Mouse (Mus musculus): ENCODE data around the gene Rapgef4.
A peak's percentile ranks its signal among the peaks of the same experiment; 100 is the strongest.

The Rapgef4 gene

DNA sequence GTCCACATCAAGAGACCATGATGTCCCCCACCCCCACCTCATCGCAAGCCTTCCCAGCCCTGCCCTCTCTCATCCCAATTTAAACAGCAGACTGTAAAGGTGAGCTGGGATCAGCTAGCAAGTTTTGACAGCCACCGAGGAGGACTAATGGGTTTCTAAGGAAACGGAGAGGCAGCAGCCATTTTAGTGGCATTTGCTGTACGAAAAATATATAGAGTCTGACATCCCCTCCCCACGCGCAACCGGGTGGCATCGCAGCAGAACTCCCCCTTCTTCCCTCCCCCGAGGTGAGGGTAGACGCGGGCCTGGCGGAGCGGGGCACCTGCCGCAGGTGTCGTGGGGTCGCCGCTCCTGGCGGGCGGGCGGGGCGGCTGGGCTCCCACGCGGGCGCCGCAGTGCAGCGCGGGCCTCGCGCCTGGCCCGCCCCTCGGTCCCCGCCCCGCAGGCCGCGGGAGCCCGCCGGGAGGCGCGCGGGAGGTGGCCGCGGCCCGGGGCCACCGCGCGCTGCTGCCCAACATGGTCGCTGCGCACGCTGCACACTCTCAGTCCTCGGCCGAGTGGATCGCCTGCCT lies at the start of gene Rapgef4:
Rapgef4 (plus strand) TSS at position 470 of the 572 bp plus-strand sequence.
- DNase-seq: peak; percentile 53 to 72

DNA sequence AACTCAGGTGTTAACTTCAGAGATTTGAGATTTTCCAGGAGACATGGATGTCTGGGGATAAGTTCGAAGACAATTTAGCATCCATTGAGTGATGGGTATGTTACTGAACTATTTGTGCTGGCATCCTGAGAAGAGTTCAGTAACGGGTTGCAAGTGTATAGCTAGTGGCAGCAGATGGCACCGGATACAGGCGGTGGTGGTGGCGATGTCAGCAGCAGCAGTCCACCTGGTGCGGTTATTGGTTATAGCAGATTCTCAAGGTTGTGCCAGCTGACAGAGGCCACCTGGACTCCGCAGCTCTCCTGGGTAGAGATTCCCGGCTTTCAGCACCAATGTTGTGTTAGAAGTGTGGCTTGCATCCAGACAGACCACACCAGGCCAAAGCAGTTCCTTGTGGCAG lies 47.0 kb upstream of the Rapgef4 start:
- DNase-seq: peak in 1 of 2 experiments; percentile 19

DNA sequence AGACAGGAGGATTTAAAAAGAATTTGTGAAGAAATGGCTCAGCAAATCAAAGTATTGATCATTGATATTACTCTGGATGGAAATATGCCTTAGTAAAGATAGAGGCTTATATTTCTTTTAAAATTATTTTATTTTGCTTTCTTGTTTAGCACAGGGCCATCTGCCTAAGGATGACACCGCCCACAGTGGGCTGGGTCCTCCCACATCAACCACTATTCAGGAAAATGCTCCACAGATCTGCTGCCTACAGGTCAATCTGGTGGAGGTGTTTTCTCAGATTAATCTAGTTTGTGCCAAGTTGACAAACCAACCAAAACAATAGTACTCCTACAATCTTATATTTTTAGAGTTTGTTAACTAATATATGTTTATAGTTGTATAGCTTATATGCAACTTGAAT lies 44.3 kb upstream of the Rapgef4 start:
- no peak for DNase-seq

DNA sequence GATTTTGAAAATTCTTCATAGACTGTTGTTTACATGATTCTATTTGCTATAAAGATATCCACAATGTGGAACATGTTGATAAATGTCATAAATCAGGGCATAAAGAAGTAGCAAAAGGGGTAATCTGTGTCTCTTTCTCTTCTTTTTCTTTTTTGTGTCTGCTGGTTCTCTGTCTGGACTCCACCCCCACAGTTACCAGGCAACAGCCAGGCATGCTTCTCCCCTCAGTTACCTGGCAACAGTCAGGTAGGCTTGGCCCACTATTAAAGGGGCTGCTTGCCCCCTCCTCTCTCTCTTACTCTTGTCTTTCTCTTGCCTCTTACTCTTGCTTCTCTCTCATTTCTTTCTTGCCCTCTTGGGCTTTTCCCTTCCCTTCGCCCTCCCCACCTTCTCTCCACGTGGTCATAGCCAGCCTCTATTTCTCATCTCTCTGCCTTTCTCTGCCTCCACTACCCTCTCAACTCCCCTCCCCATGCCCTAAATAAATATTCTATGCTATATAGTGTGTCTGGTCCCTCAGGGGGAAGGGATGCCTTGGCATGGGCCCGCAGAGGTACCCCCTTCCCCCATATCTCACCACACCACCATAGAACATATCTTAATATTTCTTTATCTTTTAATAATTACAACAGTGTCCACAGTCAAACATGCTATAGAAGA lies 43.3 kb upstream of the Rapgef4 start:
- no peak for DNase-seq

DNA sequence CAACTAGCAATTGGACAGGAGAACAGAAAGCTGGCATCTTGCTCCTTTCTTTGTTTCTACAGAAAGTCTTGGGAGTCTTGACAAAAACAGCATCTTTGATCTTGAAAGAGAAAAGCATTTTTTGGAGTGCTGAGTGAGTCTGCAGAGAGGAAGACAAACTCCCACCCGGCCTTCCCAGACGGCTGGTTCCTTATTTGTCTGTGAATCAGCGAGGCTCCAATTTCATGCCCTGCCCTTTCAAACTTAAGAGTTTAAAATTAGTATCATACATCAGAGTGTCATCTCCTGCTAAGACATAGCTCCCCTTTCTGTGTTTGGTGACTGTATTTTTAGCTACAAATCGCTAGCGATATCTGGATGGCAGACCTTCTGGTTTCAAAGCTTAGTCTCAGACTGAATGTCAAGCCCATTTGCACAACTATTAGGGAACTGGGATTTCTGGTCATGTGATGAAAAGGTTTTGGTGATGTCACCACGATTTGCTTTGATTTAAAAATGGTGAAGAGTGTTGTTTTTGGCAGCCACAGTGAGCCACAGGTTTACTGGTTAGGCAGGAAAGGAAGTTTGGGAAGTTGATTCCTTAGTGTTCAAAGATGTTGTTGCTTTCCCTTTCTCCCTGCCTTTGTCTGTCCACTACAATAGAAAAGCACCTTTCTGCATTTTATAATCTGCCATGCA lies 42.2 kb upstream of the Rapgef4 start:
- no peak for DNase-seq

DNA sequence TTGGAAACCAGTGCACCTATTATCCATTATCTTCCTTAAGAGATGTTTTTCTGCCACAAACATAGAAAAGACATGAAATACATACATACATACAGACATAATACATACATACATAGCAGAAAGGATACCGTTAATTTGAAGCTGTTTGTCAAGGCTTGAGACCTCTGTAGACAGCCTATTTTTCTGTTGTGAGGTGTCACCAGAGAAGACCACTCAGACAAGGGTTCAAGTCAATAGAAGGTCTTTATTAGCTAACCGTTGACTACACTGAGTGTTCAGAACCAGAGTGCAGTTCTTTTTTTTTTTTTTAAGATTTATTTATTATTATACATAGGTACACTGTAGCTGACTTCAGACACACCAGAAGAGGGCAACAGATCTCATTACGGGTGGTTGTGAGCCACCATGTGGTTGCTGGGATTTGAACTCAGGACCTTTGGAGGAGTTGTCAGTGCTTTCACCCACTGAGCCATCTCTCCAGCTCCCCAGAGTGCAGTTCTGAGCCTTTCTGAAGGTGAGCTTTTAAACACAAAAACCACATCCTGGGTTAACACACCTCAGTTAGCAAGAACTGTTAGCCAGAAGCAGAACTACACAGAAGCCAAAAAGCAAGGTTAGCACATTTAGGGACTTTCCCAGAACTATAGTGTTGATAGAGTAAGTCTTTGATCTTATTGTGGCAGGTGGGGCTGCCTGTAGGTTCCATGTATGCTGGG lies 39.9 kb upstream of the Rapgef4 start:
- no peak for DNase-seq

DNA sequence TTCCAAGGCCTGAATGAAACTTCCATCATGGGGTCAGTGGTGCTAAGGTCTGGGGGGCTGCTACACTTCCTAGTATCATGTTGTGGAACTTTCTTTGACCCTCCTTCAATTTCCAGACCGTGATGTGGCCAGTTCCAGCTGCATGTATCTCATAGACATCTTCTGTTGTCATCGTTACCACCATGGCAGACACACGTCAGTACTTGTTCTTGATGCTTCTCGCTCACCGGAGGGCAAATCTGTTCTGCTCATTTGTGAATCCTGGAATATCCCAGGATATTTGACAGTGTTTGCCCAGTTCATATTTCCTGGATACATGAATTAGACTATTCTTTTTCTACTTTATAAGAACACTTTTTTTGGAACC lies 39.3 kb upstream of the Rapgef4 start:
- no peak for DNase-seq

DNA sequence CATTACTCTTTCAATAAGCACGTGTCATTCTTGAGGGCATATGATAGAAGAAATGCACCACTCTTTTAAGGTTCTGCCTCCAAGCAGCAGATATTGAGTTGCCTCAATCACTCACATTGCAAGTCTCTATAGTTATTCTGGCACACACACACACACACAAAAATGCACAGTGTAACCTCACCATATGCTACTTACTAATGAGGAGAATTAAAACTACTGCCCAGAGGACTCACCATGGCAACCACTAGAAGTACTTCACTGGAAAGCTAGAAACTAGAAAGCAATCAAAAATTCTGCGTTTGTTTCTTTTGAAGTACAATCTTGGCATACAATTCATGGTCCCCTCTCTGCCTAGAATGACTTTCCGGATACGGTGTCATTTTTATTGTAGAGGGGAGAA lies 29.8 kb upstream of the Rapgef4 start:
- DNase-seq: no peak

DNA sequence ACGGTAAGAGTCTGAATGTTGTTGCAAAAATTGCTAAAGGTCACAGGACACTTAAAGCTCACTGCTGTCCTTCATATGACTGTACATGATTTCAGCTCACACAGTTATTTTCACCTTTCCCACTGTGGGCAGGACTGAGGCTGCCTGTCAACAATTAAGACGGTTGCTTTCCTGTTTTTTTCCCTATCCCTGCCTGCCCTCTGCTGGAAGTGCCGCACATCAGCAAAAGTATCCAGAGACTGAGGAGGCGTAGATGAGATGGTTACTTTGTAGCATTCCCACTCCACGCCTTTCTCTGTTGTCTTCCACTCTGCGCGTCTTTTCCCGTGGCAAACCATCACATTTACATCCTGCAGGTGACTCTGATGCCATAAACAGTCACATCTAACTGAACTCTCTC lies 25.4 kb upstream of the Rapgef4 start:
- DNase-seq: peak; percentile 69 to 76

DNA sequence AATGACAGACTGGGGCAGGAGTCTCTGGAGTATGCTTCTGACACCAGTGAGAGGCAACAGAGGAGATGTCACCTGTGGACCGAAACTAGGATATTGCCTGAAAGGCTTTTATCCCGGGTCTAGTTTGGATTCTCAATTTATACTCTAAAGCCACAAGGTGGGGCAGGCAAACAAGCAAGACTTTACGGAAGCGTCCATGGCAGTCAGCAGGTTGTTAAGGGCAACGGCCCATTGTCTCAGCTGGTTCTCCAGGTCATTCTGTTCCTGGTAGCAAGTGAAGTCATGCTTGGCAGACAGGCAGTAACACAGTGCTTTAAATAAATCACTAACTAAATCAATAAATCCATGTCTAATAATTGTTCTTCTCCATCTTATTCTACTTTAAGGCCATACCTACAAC lies 24.6 kb upstream of the Rapgef4 start:
- peak; percentile 63 to 79 for DNase-seq

DNA sequence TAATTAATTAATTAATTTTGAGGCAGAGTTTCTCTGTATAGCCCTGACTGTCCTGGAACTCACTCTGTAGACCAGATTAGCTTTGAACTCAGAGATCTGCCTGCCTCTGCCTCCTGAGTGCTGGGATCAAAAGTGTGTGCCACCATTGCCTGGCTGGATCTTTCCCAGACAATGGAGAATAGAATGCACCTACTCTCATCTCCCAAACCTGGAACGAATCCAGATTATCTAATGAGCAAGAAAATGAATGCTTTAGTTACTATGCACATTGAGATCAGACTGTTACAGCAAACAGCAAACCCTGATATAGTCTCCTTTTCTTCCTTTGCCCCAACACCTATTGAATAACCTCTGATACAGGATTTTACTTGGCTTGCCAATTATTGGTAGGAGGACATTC lies 23.1 kb upstream of the Rapgef4 start:
- no peak for DNase-seq

DNA sequence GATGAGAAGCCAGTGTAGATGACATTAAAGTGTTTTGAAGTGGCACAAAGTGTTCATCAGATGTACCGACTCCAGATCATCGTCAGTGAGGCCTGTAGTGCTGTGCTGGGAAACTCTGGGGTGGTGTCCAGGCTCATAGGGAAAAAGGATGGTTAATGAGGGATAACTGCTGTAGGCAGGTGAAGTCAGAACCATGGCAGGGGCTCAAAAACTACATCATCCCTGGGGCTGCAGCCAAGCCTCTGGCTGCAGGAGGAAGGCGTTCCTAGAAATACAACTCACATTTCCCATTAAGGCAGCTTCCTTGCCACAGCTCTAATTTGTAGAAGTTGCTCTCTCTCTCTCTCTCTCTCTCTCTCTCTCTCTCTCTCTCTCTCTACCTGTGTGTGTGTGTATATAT lies 22.6 kb upstream of the Rapgef4 start:
- peak; percentile 78 to 80 for DNase-seq

DNA sequence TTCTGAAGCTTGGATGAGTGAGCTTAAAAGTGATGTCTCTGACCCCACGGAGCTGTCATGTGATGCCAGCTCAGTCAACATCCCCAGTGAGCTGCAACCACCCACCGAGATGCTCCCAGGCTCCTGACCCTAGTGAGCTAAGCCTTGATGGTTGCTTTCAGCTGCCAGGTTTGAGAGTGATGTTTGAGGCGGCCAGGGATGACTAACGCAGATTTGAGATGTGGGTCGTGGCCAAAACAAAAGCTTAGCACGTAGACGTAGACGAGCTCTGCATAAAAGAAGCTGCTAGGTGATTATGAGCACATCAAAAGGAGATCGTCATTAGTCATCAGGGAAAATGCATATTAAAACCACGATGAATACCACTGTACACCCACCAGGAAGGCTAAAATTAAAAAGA lies 16.8 kb upstream of the Rapgef4 start:
- DNase-seq: no peak

DNA sequence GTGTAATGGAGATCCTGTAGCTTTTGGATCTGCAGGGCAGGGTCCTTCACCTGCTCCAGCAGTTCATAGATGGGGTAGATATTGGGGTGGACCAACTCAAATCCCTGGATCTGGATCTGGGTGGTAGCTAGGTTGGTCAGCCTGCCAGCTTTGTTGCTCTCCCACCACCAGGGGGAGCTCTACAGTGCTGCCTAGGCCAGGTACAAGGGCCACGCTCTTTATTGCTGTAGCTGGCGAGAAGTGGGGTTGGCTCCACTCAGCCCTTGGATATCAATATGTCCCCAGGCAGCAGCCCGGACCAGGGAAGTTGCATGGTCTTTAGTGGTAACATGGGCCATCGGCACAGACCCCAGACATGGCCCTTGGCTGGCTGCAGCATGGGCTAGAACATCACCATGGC lies 15.6 kb upstream of the Rapgef4 start:
- DNase-seq: peak; percentile 54 to 67

DNA sequence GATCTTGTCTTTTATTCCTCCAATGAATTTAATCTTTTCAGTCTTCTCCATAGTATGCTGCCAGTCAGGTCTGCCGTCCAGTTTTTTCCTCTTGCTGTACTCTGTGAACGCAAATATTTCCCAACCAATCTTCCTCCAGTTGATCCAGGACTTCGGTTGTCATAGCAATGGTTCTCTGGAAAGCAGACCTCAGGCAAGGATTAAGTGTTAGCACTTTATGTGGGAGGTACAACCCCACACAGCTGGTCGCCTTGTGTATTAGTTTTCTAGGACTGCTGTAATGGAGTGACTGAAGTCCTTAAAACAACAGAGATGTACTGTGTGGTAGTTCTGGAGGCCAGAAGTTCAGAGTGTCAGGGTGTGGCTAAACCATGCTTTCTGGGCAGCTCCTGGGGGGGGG lies 14.3 kb upstream of the Rapgef4 start:
- no peak for DNase-seq

DNA sequence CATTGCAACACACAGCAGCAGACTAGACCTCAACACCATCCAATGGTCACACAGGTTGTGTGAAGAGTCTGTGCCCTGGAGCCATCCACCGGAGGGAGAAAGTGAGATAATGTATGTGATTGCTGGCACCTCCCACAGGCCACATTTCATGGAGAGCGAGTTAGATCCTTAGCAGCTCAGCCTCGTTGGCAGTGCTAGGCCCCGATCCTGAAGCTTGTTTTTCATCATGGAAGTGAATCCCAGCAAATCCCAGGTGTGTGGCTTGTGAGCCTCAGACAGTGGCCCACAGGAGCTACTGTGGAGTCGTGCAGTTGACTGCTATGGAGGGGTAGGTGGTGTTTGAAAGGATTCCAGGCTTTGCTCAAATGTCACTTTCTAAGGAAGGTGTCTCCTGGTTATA lies 13.2 kb upstream of the Rapgef4 start:
- DNase-seq: no peak

DNA sequence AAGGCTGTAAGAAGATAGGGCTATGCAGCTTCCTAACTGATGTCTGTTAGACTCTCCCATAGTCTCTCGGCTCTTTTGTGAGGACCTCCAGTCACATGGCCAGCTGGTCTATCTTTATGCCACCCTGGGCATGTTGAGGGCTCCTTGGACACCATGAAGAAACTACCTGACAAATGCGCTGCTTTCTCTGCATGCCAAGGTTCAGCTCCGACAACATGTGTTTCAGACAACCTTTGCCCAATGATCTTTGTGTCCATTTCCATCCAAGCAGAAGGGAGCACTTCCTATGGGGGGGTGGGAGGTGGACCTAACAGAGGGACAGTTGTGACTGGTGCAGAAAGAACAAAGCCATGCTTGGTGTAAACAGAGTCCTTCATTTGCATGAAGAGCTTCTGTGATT lies 7.4 kb upstream of the Rapgef4 start:
- peak in 1 of 2 experiments; percentile 28 for DNase-seq

DNA sequence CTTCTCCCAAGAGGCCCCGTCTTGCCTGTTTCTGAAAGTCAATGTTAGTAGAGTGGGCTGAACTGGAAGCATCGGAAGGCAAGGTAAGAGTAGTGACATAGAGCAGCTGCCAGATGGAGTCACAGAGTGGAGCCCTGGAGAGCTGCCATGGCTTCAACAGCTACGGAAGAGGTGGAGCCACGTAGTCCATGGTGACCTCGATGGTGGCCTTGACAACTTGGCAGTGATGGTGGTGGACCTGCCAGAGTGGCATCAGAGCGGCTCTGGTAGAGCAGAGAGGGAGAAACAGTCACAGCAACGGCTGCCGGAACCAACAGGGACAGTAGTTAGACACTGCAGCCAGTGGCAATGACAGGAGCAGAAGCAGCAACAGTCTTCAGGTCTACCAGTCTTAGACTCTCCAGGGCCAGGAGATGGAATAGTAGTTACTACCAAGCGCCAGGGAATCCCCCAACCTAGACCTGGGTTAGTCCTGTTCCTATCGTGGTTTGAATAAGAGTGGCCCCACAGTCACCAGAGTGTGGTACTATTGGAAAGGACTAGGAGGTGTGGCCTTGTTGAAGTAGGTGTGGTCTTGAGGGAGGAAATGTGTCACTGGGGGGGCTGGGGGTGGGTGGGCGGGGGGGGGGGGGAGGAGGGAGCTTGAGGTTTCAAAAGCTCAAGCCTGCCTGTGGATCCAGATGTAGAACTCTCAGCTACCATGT lies 6.7 kb upstream of the Rapgef4 start:
- peak; percentile 85 to 86 for DNase-seq

DNA sequence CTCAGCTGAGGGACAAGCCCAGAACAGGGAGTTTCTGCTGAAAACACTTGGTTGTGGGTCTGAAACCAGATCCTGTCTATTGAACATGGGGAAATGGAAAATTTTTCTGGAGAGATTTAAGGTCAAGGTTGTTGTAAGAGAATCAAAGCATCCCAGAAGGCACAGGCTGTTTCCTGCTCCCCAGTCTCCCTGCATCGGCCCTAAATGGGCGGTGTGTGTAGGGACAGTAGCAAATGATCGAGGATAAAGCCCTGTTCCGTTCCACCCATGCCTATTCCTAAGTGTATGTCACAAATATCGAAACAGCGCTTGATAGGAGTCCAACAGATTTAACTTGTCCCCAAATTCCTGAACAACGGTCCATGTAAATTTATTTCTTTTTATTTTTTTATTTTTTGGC lies 1.1 kb upstream of the Rapgef4 start:
- DNase-seq: peak in 1 of 2 experiments; percentile 49

DNA sequence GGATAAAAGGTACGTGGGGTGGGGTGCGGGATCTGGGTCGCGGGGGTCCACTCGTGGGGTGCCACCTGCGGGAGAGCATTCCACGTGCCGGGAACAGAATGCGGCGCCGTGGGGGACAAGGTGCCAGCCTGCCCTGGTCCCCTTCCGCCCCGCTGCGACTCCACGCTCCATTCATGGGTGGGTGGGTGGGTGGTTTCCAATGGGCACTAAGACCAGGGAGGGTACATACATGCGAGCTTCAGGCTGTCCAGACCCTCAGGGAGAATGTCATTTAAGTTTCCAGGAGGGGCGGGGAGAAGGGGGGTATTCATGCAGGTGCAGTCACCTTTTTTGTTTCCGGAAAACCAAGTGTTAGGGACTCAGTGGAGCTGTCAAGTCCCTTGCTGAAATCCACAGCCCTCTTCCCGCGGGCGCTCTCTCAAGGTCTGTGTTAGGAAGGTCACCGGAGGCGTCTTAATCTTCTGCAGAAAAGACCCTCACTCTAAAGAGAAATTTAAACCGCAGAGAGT lies 357 bp downstream of the Rapgef4 start:
- peak; percentile 50 to 71 for DNase-seq

DNA sequence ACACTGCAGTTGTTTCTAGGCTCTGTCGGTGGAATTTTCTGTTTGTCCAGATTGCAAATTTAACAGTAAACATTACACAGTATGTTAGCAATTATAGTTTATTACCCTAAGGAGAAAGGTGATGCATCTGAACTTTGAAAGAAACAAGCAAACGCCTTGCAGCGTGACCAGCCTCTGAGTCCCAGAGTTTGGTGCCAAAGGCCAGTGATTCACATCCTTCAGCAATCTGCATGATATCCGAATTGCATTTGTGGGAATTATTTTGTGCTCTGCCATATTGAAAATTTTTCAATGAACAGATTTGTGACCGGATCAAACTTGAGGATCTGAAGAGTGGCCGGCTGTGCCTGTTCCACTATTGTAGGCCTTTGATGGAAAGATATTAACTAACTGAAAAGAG lies 856 bp downstream of the Rapgef4 start:
- DNase-seq: peak in 1 of 2 experiments; percentile 53

DNA sequence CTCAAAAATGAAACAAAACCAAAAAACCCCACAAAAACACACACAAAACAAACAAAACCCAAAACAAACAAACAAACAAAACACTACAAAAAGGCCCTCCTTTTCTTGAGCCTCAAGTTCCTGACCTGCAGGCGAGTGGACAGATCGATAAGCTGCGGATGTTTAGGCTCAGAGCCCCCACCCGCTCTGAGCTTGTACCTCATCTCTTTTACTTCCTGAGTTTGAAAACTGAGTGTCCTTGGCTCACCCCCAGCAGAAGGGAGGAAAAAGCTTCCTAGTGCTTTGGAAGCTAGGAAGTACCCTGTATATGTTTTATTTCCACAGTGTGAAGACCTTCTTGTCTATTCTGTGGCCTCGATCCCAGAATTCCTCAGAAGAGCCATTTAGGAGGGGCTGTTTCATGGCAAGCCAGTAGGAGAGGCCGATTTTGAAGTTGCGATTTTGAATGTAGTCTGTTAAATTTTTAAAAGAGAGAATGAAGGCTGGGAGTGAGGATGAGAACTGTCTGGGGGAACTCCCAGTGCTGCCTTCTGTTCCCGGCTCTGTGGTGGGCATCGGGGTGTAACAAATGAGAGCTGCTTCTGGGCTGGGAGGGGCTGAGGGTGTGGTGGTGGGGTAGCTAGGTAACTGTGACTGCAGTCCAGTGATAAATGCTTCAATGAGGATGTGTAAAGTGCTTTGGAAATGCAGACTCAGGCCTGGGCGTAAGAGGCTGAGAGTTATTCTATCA lies 2.0 kb downstream of the Rapgef4 start:
- peak; percentile 61 to 67 for DNase-seq

Measured in cerebellum, adult 18-20 months (tissue).